Mouse (Mus musculus) embryonic facial prominence, embryonic 14.5 days (tissue): Measurements from ENCODE around the gene Slc39a11. TPM values are rescaled to one million over a fixed set of nuclear protein-coding genes. Genes with fewer than 3 reads are reported as not detected.
A peak's percentile ranks its signal among the peaks of the same experiment; 100 is the strongest.

Experiments used
- ATAC-seq: fragments of 200-750 bp; cut with Nextera tagmentation; 2 replicates; pipeline ENCODE4 v1.8.0; 2017; ENCODE audit warnings: low read depth, moderate number of reproducible peaks, moderate TSS enrichment
- DNase-seq: peaks from one replicate; pipeline ENCODE4 v3.0.0-alpha.2; 2015; ENCODE audit warnings: low spot score
- H3K27ac ChIP-seq: fragments of 300-500 bp; sonication (generic); replicated peaks from 2 replicates; pipeline ENCODE4 v1.5.1; 2014; ENCODE audit warnings: low read depth, mild to moderate bottlenecking, low read length, moderate library complexity
- H3K27me3 ChIP-seq: fragments of 300-500 bp; sonication (generic); replicated peaks from 2 replicates; pipeline ENCODE4 v1.6.1; 2014; ENCODE audit warnings: low read length; ENCODE audit not compliant: control insufficient read depth, insufficient read depth
- H3K36me3 ChIP-seq: fragments of 300-500 bp; sonication (generic); 2 replicates; pipeline ENCODE4 v1.6.1; 2014; ENCODE audit warnings: low read length, mixed read lengths; ENCODE audit not compliant: control insufficient read depth, insufficient read depth
- H3K4me1 ChIP-seq: fragments of 300-500 bp; sonication (generic); 2 replicates; pipeline ENCODE4 v1.6.1; 2014; ENCODE audit warnings: antibody characterized with exemption, low read length; ENCODE audit not compliant: control insufficient read depth, insufficient read depth
- H3K4me2 ChIP-seq: fragments of 300-500 bp; sonication (generic); 2 replicates; pipeline ENCODE4 v1.6.1; 2014; ENCODE audit warnings: low read depth, mild to moderate bottlenecking, low read length, moderate library complexity, mixed read lengths
- H3K4me3 ChIP-seq: fragments of 300-500 bp; sonication (generic); 2 replicates; pipeline ENCODE4 v1.5.1; 2014; ENCODE audit warnings: low read depth, mild to moderate bottlenecking, low read length
- H3K9ac ChIP-seq: fragments of 300-500 bp; sonication (generic); 2 replicates; pipeline ENCODE4 v1.6.1; 2014; ENCODE audit warnings: low read depth, mild to moderate bottlenecking, low read length, moderate library complexity, mixed read lengths
- H3K9me3 ChIP-seq: fragments of 300-500 bp; sonication (generic); 2 replicates; pipeline ENCODE4 v1.6.1; 2016; ENCODE audit warnings: low read length; ENCODE audit not compliant: control insufficient read depth
- WGBS: fragments of 180-500 bp; shearing (Covaris S2); extraction: QIAGEN DNeasy Blood & Tissue Kit; methylation state at CpG from one replicate; pipeline ENCODE4 v1.1.7; 2014; 5-methylcytosine and 5-hydroxymethylcytosine counted together
- polyA plus RNA-seq: library from polyadenylated mRNA; unstranded; fragments of >200 nt; fragmentation: Nextera tagmentation; extraction: Ambion mirVana; gene quantifications from 2 replicates; pipeline ENCODE4 v1.2.1, GENCODE M21; 2014

The Slc39a11 gene
- 23.6 and 25.6 TPM in 2 replicates for polyA plus RNA-seq

DNA sequence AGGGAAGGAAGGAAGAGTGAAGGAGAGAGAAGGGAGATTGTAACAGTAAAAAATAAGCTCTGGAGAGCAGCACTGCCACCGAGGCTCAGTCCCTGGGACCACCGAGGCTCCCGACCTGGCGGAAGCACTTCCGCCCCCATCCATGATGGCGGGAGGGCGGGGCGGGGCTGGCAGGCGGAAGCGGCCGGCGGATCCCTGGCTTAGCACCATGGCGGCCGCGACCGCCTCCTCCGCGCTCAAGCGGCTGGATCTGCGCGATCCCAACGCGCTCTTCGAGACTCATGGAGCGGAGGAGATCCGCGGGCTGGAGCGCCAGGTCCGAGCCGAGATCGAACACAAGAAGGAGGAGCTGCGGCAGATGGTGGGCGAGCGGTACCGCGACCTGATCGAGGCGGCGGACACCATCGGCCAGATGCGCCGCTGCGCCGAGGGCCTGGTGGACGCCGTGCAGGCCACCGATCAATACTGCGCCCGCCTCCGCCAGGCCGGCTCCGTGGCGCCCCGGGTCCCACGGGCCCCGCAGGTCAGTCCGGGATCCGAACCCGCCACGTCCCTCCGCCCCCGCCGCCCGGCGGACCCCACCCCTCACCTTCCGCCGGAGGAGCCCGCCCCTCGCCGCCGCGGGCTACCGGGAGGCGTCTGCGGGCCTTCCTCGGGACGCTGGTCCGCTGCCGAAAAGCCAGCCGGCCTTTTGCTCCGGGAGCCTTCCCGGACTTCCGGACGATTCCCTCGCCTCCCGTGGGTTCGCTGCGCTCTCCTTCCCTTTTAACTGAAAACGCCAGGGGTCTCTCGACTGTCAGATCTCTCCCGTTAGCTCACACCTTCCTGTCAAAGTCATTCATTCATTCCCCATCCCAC lies at the start of gene Slc39a11:
Slc39a11 (minus strand) TSS at position 727 of the 858 bp plus-strand sequence.
- Histone ChIP-seq H3K4me2 (peak within 1 kb of the TSS; percentile 66), H3K4me3 (peak within 1 kb of the TSS; percentile 96), H3K9ac (peak within 1 kb of the TSS; percentile 96), H3K27ac (peak within 1 kb of the TSS; percentile 87), H3K27me3 (no peaks in the 10 kb centered on the region), H3K36me3 (peaks cover 31% of the 10 kb centered on the region), H3K9me3 (0 out of 2 replicates have a peak, but pooled peaks cover 5% of the 10 kb centered on the region), H3K4me1 (peaks cover 14% of the 10 kb centered on the region)
- ATAC-seq (peak; percentile 74), DNase-seq (peak; percentile 78)
- 0% methylated on average over 21 of the region's 91 CpGs for WGBS

DNA sequence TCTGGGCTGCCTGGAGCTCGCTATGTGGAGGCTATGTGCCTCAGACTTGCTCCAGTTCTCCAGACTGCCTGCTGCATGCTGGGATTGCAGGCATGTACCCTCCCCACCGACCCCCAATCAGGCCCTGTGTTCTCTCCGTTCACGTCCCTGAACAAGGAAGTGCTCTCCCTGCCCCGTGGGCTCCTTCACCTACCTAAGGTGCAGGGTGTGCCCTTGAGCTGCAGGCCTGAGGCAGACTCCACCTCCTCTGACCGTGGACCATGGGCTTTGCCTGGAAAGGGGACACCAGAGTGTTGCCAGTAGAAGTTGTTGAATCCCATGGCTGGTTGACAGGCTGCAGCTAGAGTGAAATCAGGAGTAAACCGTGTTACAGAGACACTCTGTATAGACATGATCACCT lies 49.8 kb upstream of the Slc39a11 start:
- no peak for DNase-seq
- Histone ChIP-seq H3K4me1 (no peaks in the 10 kb centered on the region), H3K27me3 (no peaks in the 10 kb centered on the region), H3K4me2 (no peak overlapping the region), H3K9ac (no peak overlapping the region), H3K4me3 (no peak overlapping the region), H3K36me3 (peaks cover 22% of the 10 kb centered on the region), H3K9me3 (no peaks in the 10 kb centered on the region), H3K27ac (no peak overlapping the region)
- ATAC-seq: no peak
- WGBS: 77% methylated on average over 7 of the region's 7 CpGs

DNA sequence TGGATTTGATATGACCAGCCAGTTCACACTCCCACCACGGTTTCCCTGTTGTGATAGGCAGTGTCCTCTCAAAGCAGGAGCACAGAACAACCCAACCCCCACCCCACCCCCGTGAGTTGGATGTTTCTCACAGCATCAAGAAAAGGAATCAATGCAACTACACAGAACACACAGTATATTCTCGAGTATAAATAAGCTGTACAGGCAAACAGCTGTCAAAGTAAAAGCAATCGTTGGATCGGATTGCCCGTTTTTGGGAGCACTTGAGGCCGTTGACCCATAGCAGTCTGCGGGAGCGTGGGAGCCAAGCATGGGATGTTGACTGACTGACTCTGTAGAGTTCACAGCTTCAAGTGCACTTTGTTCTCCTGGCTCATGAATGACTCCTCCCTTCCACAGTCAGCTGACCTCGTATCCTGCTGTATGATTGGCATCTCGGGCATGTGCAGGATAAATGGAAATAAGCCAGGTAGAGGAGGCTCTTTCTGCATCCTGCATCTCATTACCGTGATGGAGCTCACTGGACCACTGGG lies 48.2 kb upstream of the Slc39a11 start:
- 74% methylated on average over 12 of the region's 12 CpGs for WGBS
- H3K27ac ChIP-seq: no peak overlapping the region
- no peak overlapping the region for H3K9ac ChIP-seq
- H3K9me3 ChIP-seq: no peaks in the 10 kb centered on the region
- peaks cover 38% of the 10 kb centered on the region for H3K36me3 ChIP-seq
- no peaks in the 10 kb centered on the region for H3K27me3 ChIP-seq
- DNase-seq: no peak
- no peak overlapping the region for H3K4me2 ChIP-seq
- H3K4me1 ChIP-seq: no peaks in the 10 kb centered on the region
- ATAC-seq: no peak
- H3K4me3 ChIP-seq: no peak overlapping the region

DNA sequence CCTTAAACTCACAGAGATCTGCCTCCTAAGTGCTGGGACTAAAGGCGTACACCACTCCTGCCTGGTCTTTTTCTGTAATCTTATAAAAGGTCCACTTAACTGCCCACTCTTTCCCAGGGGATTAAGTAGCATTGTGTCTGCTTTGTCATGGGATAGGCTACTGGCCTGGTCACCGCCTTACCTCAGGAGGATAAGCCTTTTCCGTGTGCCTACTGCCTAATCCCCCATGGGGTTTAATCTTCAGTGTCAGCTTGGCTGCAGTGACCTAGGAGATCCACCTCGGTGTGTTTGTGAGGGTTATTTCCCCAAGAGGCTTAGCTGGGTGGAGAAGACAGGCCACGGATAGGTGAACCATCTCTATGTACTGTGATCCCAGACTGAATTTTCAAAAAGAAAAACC lies 47.7 kb upstream of the Slc39a11 start:
- no peaks in the 10 kb centered on the region for H3K9me3 ChIP-seq
- H3K4me3 ChIP-seq: no peak overlapping the region
- 70% methylated on average over 5 of the region's 5 CpGs for WGBS
- no peak overlapping the region for H3K27ac ChIP-seq
- ATAC-seq: peak; percentile 19; the same call in 1 of the 2 replicates
- no peak overlapping the region for H3K4me2 ChIP-seq
- H3K9ac ChIP-seq: no peak overlapping the region
- no peaks in the 10 kb centered on the region for H3K4me1 ChIP-seq
- peak; percentile 43 for DNase-seq
- H3K36me3 ChIP-seq: peaks cover 42% of the 10 kb centered on the region
- no peaks in the 10 kb centered on the region for H3K27me3 ChIP-seq

GRCm38 (mm10) chr11:113691851-113692250 lies 42.0 kb upstream of the Slc39a11 start:
- ATAC-seq (no peak), DNase-seq (no peak)
- H3K4me2 ChIP-seq: no peak overlapping the region
- H3K4me3 ChIP-seq: no peak overlapping the region
- WGBS: 56% methylated on average over 3 of the region's 3 CpGs
- peak overlapping the region; percentile 19; the same call in 1 of the 2 replicates for H3K9ac ChIP-seq
- peaks cover 86% of the 10 kb centered on the region for H3K36me3 ChIP-seq
- no peaks in the 10 kb centered on the region for H3K4me1 ChIP-seq
- no peak overlapping the region for H3K27ac ChIP-seq
- H3K27me3 ChIP-seq: no peaks in the 10 kb centered on the region
- H3K9me3 ChIP-seq: no peaks in the 10 kb centered on the region

- DNase-seq (no peak), ATAC-seq (no peak)
- H3K27me3 ChIP-seq: no peaks in the 10 kb centered on the region
- no peaks in the 10 kb centered on the region for H3K4me1 ChIP-seq
- H3K4me2 ChIP-seq: no peak overlapping the region
- H3K36me3 ChIP-seq: peaks cover 82% of the 10 kb centered on the region
- H3K9me3 ChIP-seq: no peaks in the 10 kb centered on the region
- no peak overlapping the region for H3K27ac ChIP-seq
- no peak overlapping the region for H3K4me3 ChIP-seq
- peak overlapping the region; percentile 19; the same call in 1 of the 2 replicates for H3K9ac ChIP-seq
- WGBS: 81% methylated on average over 5 of the region's 5 CpGs
Measured at GRCm38 (mm10) chr11:113691318-113691717, 41.4 kb upstream of the Slc39a11 start.

- H3K9ac ChIP-seq: no peak overlapping the region
- peaks cover 73% of the 10 kb centered on the region for H3K36me3 ChIP-seq
- H3K4me1 ChIP-seq: no peaks in the 10 kb centered on the region
- 83% methylated on average over 12 of the region's 12 CpGs for WGBS
- H3K9me3 ChIP-seq: no peaks in the 10 kb centered on the region
- ATAC-seq (no peak), DNase-seq (no peak)
- H3K4me2 ChIP-seq: no peak overlapping the region
- no peak overlapping the region for H3K4me3 ChIP-seq
- H3K27ac ChIP-seq: no peak overlapping the region
- no peaks in the 10 kb centered on the region for H3K27me3 ChIP-seq
Measured at GRCm38 (mm10) chr11:113690506-113690905, 40.6 kb upstream of the Slc39a11 start.

DNA sequence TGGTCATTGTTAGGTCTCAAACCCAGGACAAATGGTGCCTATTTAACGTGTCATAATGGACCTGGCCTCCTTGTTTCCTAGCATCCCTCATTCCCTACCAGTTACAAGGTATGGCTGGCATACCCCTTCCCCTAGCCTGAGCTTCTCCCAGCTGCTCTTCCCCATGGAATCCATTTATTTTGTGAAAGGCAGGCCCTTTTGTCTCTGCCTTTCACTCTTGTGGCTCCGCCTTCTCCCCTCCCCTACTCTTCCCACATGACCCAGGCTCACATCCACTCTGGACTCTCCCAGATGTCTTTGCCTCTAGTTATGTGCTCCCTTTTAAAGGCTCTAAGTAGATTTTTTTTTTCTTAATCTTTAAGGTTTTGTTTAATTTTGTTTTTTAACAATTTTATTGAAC lies 37.2 kb upstream of the Slc39a11 start:
- WGBS: 83% methylated on average over 2 of the region's 2 CpGs
- DNase-seq (no peak), ATAC-seq (no peak)
- Histone ChIP-seq H3K36me3 (peaks cover 40% of the 10 kb centered on the region), H3K27me3 (no peaks in the 10 kb centered on the region), H3K9me3 (no peaks in the 10 kb centered on the region), H3K4me3 (no peak overlapping the region), H3K9ac (no peak overlapping the region), H3K27ac (no peak overlapping the region), H3K4me2 (no peak overlapping the region), H3K4me1 (peaks cover 10% of the 10 kb centered on the region)
